Mouse (Mus musculus) neural tube, embryonic 14.5 days (tissue): ENCODE measurements around the gene Nebl. TPM values are rescaled to one million over a fixed set of nuclear protein-coding genes. Genes with fewer than 3 reads are reported as not detected.

Experiments used
- ATAC-seq: fragments of 200-750 bp; cut with Nextera tagmentation; 2 replicates; pipeline ENCODE4 v1.8.0; 2017; ENCODE audit warnings: low read depth, mild to moderate bottlenecking, moderate TSS enrichment, moderate library complexity
- H3K27ac ChIP-seq: fragments of 300-500 bp; sonication (generic); 2 replicates; pipeline ENCODE4 v1.5.1; 2014; ENCODE audit warnings: low read depth, mild to moderate bottlenecking, control low read depth, low read length, moderate library complexity, mixed read lengths
- H3K27me3 ChIP-seq: fragments of 300-500 bp; sonication (generic); 2 replicates; pipeline ENCODE4 v1.6.1; 2014; ENCODE audit warnings: low read length; ENCODE audit not compliant: control insufficient read depth, insufficient read depth
- H3K36me3 ChIP-seq: fragments of 300-500 bp; sonication (generic); 2 replicates; pipeline ENCODE4 v1.6.1; 2014; ENCODE audit warnings: low read length, mixed read lengths; ENCODE audit not compliant: control insufficient read depth, insufficient read depth
- H3K4me1 ChIP-seq: fragments of 300-500 bp; sonication (generic); 2 replicates; pipeline ENCODE4 v1.6.1; 2014; ENCODE audit warnings: low read length; ENCODE audit not compliant: control insufficient read depth, insufficient read depth
- H3K4me2 ChIP-seq: fragments of 300-500 bp; sonication (generic); 2 replicates; pipeline ENCODE4 v1.6.1; 2014; ENCODE audit warnings: mild to moderate bottlenecking, low read depth, low read length, control low read depth
- H3K4me3 ChIP-seq: fragments of 300-500 bp; sonication (generic); 2 replicates; pipeline ENCODE4 v1.5.1; 2014; ENCODE audit warnings: low read depth, low read length, control low read depth, mixed read lengths
- H3K9ac ChIP-seq: fragments of 300-500 bp; sonication (generic); replicated peaks from 2 replicates; pipeline ENCODE4 v1.6.1; 2014; ENCODE audit warnings: low read depth, mild to moderate bottlenecking, control low read depth, low read length, mixed read lengths
- H3K9me3 ChIP-seq: fragments of 300-500 bp; sonication (generic); 2 replicates; pipeline ENCODE4 v1.6.1; 2016; ENCODE audit warnings: low read length; ENCODE audit not compliant: control insufficient read depth
- WGBS: fragments of 180-500 bp; shearing (Covaris S2); extraction: QIAGEN DNeasy Blood & Tissue Kit; methylation state at CpG from one replicate; pipeline ENCODE4 v1.1.7; 2014; 5-methylcytosine and 5-hydroxymethylcytosine counted together
- polyA plus RNA-seq: library from polyadenylated mRNA; unstranded; fragments of >200 nt; fragmentation: Nextera tagmentation; extraction: Ambion mirVana; gene quantifications from 2 replicates; pipeline ENCODE4 v1.2.1, GENCODE M21; 2014

Nebl gene
- polyA plus RNA-seq, 1 experiment from 2014 or later, result 16.7 TPM

GRCm38 (mm10) chr2:17391389-17391788, 339.9 kb downstream of the Nebl start:
- no peaks in the 10 kb centered on the region for H3K36me3 ChIP-seq
- no peaks in the 10 kb centered on the region for H3K4me1 ChIP-seq
- no peak for ATAC-seq
- 89% methylated on average over 5 of the region's 5 CpGs for WGBS
- H3K27me3 ChIP-seq, result no peaks in the 10 kb centered on the region
- H3K4me3 ChIP-seq, result no peak overlapping the region
- no peak overlapping the region for H3K4me2 ChIP-seq
- H3K9me3 ChIP-seq, result no peaks in the 10 kb centered on the region
- H3K9ac ChIP-seq, result no peak overlapping the region
- H3K27ac ChIP-seq, result no peak overlapping the region

- H3K36me3 ChIP-seq, result no peaks in the 10 kb centered on the region
- no peaks in the 10 kb centered on the region for H3K4me1 ChIP-seq
- no peak for ATAC-seq
- no peak overlapping the region for H3K4me2 ChIP-seq
- H3K9ac ChIP-seq, result no peak overlapping the region
- no peaks in the 10 kb centered on the region for H3K27me3 ChIP-seq
- 87% methylated on average over 7 of the region's 7 CpGs for WGBS
- no peak overlapping the region for H3K27ac ChIP-seq
- H3K4me3 ChIP-seq, result no peak overlapping the region
- no peaks in the 10 kb centered on the region for H3K9me3 ChIP-seq
These were observed 340.6 kb downstream of the Nebl start for GRCm38 (mm10) chr2:17390513-17391200.

- H3K4me3 ChIP-seq, result no peak overlapping the region
- ATAC-seq, result no peak
- no peak overlapping the region for H3K27ac ChIP-seq
- H3K36me3 ChIP-seq, result no peaks in the 10 kb centered on the region
- no peaks in the 10 kb centered on the region for H3K9me3 ChIP-seq
- no peak overlapping the region for H3K4me2 ChIP-seq
- no peaks in the 10 kb centered on the region for H3K27me3 ChIP-seq
- WGBS, result 93% methylated on average over 2 of the region's 2 CpGs
- H3K9ac ChIP-seq, result no peak overlapping the region
- H3K4me1 ChIP-seq, result no peaks in the 10 kb centered on the region
These were observed 341.4 kb downstream of the Nebl start for GRCm38 (mm10) chr2:17389886-17390285.

GRCm38 (mm10) chr2:17389379-17389778, 341.9 kb downstream of the Nebl start:
- 91% methylated on average over 4 of the region's 4 CpGs for WGBS
- no peaks in the 10 kb centered on the region for H3K9me3 ChIP-seq
- no peaks in the 10 kb centered on the region for H3K27me3 ChIP-seq
- no peak overlapping the region for H3K4me3 ChIP-seq
- no peaks in the 10 kb centered on the region for H3K4me1 ChIP-seq
- no peak overlapping the region for H3K27ac ChIP-seq
- no peaks in the 10 kb centered on the region for H3K36me3 ChIP-seq
- no peak overlapping the region for H3K4me2 ChIP-seq
- no peak for ATAC-seq
- H3K9ac ChIP-seq, result no peak overlapping the region

GRCm38 (mm10) chr2:17382227-17382626, 349.0 kb downstream of the Nebl start:
- no peak overlapping the region for H3K27ac ChIP-seq
- H3K4me3 ChIP-seq, result no peak overlapping the region
- no peak for ATAC-seq
- no peaks in the 10 kb centered on the region for H3K36me3 ChIP-seq
- H3K9ac ChIP-seq, result no peak overlapping the region
- H3K27me3 ChIP-seq, result no peaks in the 10 kb centered on the region
- WGBS, result 95% methylated on average over 1 of the region's 1 CpGs
- H3K4me2 ChIP-seq, result no peak overlapping the region
- H3K9me3 ChIP-seq, result no peaks in the 10 kb centered on the region
- H3K4me1 ChIP-seq, result no peaks in the 10 kb centered on the region

- Histone ChIP-seq H3K9ac (no peak overlapping the region), H3K4me3 (no peak overlapping the region), H3K4me2 (no peak overlapping the region), H3K36me3 (no peaks in the 10 kb centered on the region), H3K4me1 (no peaks in the 10 kb centered on the region), H3K27ac (no peak overlapping the region), H3K27me3 (no peaks in the 10 kb centered on the region), H3K9me3 (no peaks in the 10 kb centered on the region)
- ATAC-seq, result no peak
- WGBS, result 75% methylated on average over 2 of the region's 2 CpGs
These were observed 355.3 kb downstream of the Nebl start for GRCm38 (mm10) chr2:17375916-17376315.

GRCm38 (mm10) chr2:17365671-17366070, 365.6 kb downstream of the Nebl start:
- Histone ChIP-seq H3K27ac (no peak overlapping the region), H3K27me3 (no peaks in the 10 kb centered on the region), H3K9me3 (no peaks in the 10 kb centered on the region), H3K4me1 (no peaks in the 10 kb centered on the region), H3K9ac (no peak overlapping the region), H3K4me2 (no peak overlapping the region), H3K36me3 (no peaks in the 10 kb centered on the region), H3K4me3 (no peak overlapping the region)
- no peak for ATAC-seq
- 83% methylated on average over 5 of the region's 5 CpGs for WGBS

- Histone ChIP-seq H3K4me3 (no peak overlapping the region), H3K4me2 (no peak overlapping the region), H3K27ac (no peak overlapping the region), H3K9me3 (no peaks in the 10 kb centered on the region), H3K36me3 (no peaks in the 10 kb centered on the region), H3K4me1 (no peaks in the 10 kb centered on the region), H3K9ac (no peak overlapping the region), H3K27me3 (no peaks in the 10 kb centered on the region)
- 84% methylated on average over 6 of the region's 6 CpGs for WGBS
- ATAC-seq, result no peak
These were observed 366.2 kb downstream of the Nebl start for GRCm38 (mm10) chr2:17364971-17365548.

GRCm38 (mm10) chr2:17363337-17364216, 367.7 kb downstream of the Nebl start:
- Histone ChIP-seq H3K4me3 (no peak overlapping the region), H3K4me2 (no peak overlapping the region), H3K27ac (no peak overlapping the region), H3K9me3 (no peaks in the 10 kb centered on the region), H3K9ac (no peak overlapping the region), H3K36me3 (no peaks in the 10 kb centered on the region), H3K27me3 (no peaks in the 10 kb centered on the region), H3K4me1 (no peaks in the 10 kb centered on the region)
- 71% methylated on average over 12 of the region's 12 CpGs for WGBS
- no peak for ATAC-seq
